Mouse (Mus musculus): Measurements from ENCODE around the gene Akr1b10.
A peak's percentile ranks its signal among the peaks of the same experiment; 100 is the strongest.
"Not testable (repeated sequence)": the region's sequence is repeated elsewhere in the genome, so short reads cannot be mapped to it uniquely, and the experiment has no call there.

Akr1b10 gene

GRCm38 (mm10) chr6:34384110-34384661 is at the start of gene Akr1b10:
Gene Akr1b10 (plus strand): TSS chr6:34384218.
- DNase-seq = peak; percentile 87

- DNase-seq = no peak
These were observed 49.3 kb upstream of the Akr1b10 start for GRCm38 (mm10) chr6:34334673-34335072.

- no peak for DNase-seq
These were observed 46.2 kb upstream of the Akr1b10 start for GRCm38 (mm10) chr6:34337799-34338198.

- no peak for DNase-seq
These were observed 42.0 kb upstream of the Akr1b10 start for GRCm38 (mm10) chr6:34341991-34342390.

GRCm38 (mm10) chr6:34342476-34342875 is 41.5 kb upstream of the Akr1b10 start:
- no peak for DNase-seq

- no peak for DNase-seq
These were observed 40.6 kb upstream of the Akr1b10 start for GRCm38 (mm10) chr6:34343426-34343825.

- no peak for DNase-seq
These were observed 39.7 kb upstream of the Akr1b10 start for GRCm38 (mm10) chr6:34344135-34344850.

- peak; percentile 61 for DNase-seq
These were observed 39.1 kb upstream of the Akr1b10 start for GRCm38 (mm10) chr6:34344935-34345334.

- peak; percentile 85 for DNase-seq
These were observed 37.7 kb upstream of the Akr1b10 start for GRCm38 (mm10) chr6:34346096-34346898.

GRCm38 (mm10) chr6:34350037-34350699 is 33.9 kb upstream of the Akr1b10 start:
- no peak for DNase-seq

GRCm38 (mm10) chr6:34351481-34351880 is 32.5 kb upstream of the Akr1b10 start:
- DNase-seq = not testable (repeated sequence)

- no peak for DNase-seq
These were observed 31.6 kb upstream of the Akr1b10 start for GRCm38 (mm10) chr6:34352401-34352800.

GRCm38 (mm10) chr6:34353658-34354353 is 30.2 kb upstream of the Akr1b10 start, which contains the start of gene Akr1b8:
Gene Akr1b8 (plus strand): TSS chr6:34354119.
- peak; percentile 32 for DNase-seq

- no peak for DNase-seq
These were observed 29.4 kb upstream of the Akr1b10 start for GRCm38 (mm10) chr6:34354354-34355348.

GRCm38 (mm10) chr6:34355349-34355747 is 28.7 kb upstream of the Akr1b10 start:
- DNase-seq = no peak

GRCm38 (mm10) chr6:34355841-34356240 is 28.2 kb upstream of the Akr1b10 start:
- DNase-seq = no peak

GRCm38 (mm10) chr6:34364217-34365136 is 19.5 kb upstream of the Akr1b10 start:
- DNase-seq = no peak

GRCm38 (mm10) chr6:34367998-34368397 is 16.0 kb upstream of the Akr1b10 start:
- DNase-seq = no peak

- no peak for DNase-seq
These were observed 13.9 kb upstream of the Akr1b10 start for GRCm38 (mm10) chr6:34370081-34370480.
